Mouse (Mus musculus): ENCODE data around the gene Grem2. TPM values are rescaled to one million over a fixed set of nuclear protein-coding genes. Genes with fewer than 3 reads are reported as not detected.

Gene Grem2
- polyA plus RNA-seq, 1 experiment from 2014 or later: 1.8 TPM

GRCm38 (mm10) chr1:174836861-174837260 lies 84.8 kb downstream of the Grem2 start:
- ATAC-seq (ENCODE audit: low FRiP score) (no peak), DNase-seq (ENCODE audit: low spot score) (no peak)
- Histone ChIP-seq H3K36me3 (replicated peaks; ENCODE audit: control insufficient read depth, insufficient read depth) (no peaks in the 10 kb centered on the region), H3K9me3 (ENCODE audit: control insufficient read depth, low read length) (no peaks in the 10 kb centered on the region), H3K4me3 (replicated peaks; ENCODE audit: low read length) (no peak overlapping the region), H3K4me1 (replicated peaks; ENCODE audit: control insufficient read depth, insufficient read depth, low read length) (no peaks in the 10 kb centered on the region), H3K9ac (no peak overlapping the region), H3K27ac (no peak overlapping the region), H3K4me2 (replicated peaks) (no peak overlapping the region), H3K27me3 (ENCODE audit: control insufficient read depth, insufficient read depth, low read length) (no peaks in the 10 kb centered on the region)
- 95% methylated on average over 23 of the region's 23 CpGs for WGBS

GRCm38 (mm10) chr1:174826562-174826961 lies 95.1 kb downstream of the Grem2 start:
- no peak overlapping the region for H3K4me2 ChIP-seq (replicated peaks)
- H3K9me3 ChIP-seq (ENCODE audit: control insufficient read depth, low read length): no peaks in the 10 kb centered on the region
- 52% methylated on average over 8 of the region's 8 CpGs for WGBS
- no peaks in the 10 kb centered on the region; the same call in 1 of the 2 replicates for H3K36me3 ChIP-seq (replicated peaks; ENCODE audit: control insufficient read depth, insufficient read depth)
- DNase-seq (ENCODE audit: low spot score) (no peak), ATAC-seq (ENCODE audit: low FRiP score) (no peak)
- H3K27ac ChIP-seq: no peak overlapping the region
- no peak overlapping the region for H3K4me3 ChIP-seq (replicated peaks; ENCODE audit: low read length)
- H3K9ac ChIP-seq: no peak overlapping the region
- no peaks in the 10 kb centered on the region for H3K4me1 ChIP-seq (replicated peaks; ENCODE audit: control insufficient read depth, insufficient read depth, low read length)
- no peaks in the 10 kb centered on the region for H3K27me3 ChIP-seq (ENCODE audit: control insufficient read depth, insufficient read depth, low read length)

GRCm38 (mm10) chr1:174811846-174812245 lies 109.8 kb downstream of the Grem2 start:
- H3K4me1 ChIP-seq (replicated peaks; ENCODE audit: control insufficient read depth, insufficient read depth, low read length): no peaks in the 10 kb centered on the region
- no peak overlapping the region for H3K27ac ChIP-seq
- H3K4me2 ChIP-seq (replicated peaks): no peak overlapping the region
- no peaks in the 10 kb centered on the region for H3K36me3 ChIP-seq (replicated peaks; ENCODE audit: control insufficient read depth, insufficient read depth)
- H3K4me3 ChIP-seq (replicated peaks; ENCODE audit: low read length): no peak overlapping the region
- 91% methylated on average over 4 of the region's 4 CpGs for WGBS
- ATAC-seq (ENCODE audit: low FRiP score) (no peak), DNase-seq (ENCODE audit: low spot score) (no peak)
- H3K9ac ChIP-seq: no peak overlapping the region
- H3K27me3 ChIP-seq (ENCODE audit: control insufficient read depth, insufficient read depth, low read length): no peaks in the 10 kb centered on the region
- H3K9me3 ChIP-seq (ENCODE audit: control insufficient read depth, low read length): no peaks in the 10 kb centered on the region

GRCm38 (mm10) chr1:174788617-174789016 lies 133.0 kb downstream of the Grem2 start:
- no peak overlapping the region for H3K4me3 ChIP-seq (replicated peaks; ENCODE audit: low read length)
- no peak overlapping the region for H3K9ac ChIP-seq
- H3K27ac ChIP-seq: no peak overlapping the region
- ATAC-seq (ENCODE audit: low FRiP score): no peak
- 92% methylated on average over 2 of the region's 2 CpGs for WGBS
- H3K4me2 ChIP-seq (replicated peaks): no peak overlapping the region
- H3K36me3 ChIP-seq (replicated peaks; ENCODE audit: control insufficient read depth, insufficient read depth): no peaks in the 10 kb centered on the region
- no peak for DNase-seq (ENCODE audit: low spot score)
- no peaks in the 10 kb centered on the region for H3K27me3 ChIP-seq (ENCODE audit: control insufficient read depth, insufficient read depth, low read length)
- no peaks in the 10 kb centered on the region for H3K9me3 ChIP-seq (ENCODE audit: control insufficient read depth, low read length)
- no peaks in the 10 kb centered on the region for H3K4me1 ChIP-seq (replicated peaks; ENCODE audit: control insufficient read depth, insufficient read depth, low read length)

Data from hindbrain, embryonic 14.5 days (tissue).